Mouse (Mus musculus): ENCODE measurements around the gene Gm28048. TPM values are rescaled to one million over a fixed set of nuclear protein-coding genes. Genes with fewer than 3 reads are reported as not detected.
A peak's percentile ranks its signal among the peaks of the same experiment; 100 is the strongest.

The Gm28048 gene
- polyA plus RNA-seq, 1 experiment from 2014 or later = 3.0 TPM

DNA sequence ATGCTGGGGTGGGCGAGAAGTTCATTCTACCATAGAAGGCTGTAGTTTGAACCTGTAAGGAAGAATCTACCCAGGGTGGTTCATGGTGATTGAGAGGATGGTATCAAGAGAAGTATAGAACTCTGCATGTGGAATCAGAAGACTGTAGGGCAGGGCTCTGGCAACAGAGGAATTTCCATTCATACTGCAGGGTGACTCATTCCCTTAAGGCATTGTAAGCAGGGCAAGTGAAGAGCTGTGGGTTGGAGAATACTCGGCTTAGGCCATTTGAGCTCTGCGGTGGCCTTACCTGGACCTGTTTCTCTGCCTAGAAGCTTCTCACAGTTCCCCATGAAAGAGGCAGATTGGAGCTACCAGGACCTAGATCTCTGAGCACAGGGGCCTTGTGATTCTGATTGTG, 170.5 kb downstream of the Gm28048 start:
- Histone ChIP-seq H3K27ac (replicated peaks) (no peak overlapping the region), H3K4me1 (no peaks in the 10 kb centered on the region), H3K9me3 (replicated peaks) (no peaks in the 10 kb centered on the region), H3K4me3 (no peak overlapping the region), H3K27me3 (ENCODE audit: low read depth, poor library complexity, severe bottlenecking) (no peaks in the 10 kb centered on the region), H3K36me3 (no peaks in the 10 kb centered on the region)
- DNase-seq (ENCODE audit: low spot score) = no peak
- WGBS = 93% methylated on average over 3 of the region's 3 CpGs

DNA sequence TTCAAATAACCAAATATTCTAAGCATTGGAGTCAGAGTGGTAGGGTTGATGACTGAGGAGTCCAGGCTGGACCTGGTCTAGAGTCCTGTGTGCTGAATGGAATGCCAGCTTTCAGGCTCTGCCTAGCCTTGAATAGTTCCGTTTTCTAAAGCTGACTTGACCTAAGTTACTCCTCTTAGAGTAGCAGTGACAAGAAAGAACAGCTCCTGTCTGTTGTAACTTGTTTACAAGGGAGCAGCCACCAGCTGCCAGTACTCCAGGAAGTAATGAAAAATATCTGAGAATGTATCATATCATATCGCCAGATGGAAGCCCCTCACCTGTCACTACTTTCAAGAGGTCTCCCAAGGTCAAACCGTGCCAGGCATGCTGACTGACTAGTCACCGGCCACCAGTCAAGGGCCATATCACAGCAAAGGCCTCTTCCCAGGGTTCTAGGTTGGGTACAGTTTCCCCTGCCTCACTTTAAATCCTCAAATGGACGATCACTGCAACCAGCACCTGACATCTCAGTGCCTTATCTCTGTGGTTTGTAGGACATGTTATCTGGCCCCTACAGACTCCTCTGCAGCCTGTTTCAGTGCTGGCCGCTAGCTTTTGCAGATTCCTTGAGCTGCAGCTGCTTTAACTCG, 172.3 kb downstream of the Gm28048 start:
- 87% methylated on average over 7 of the region's 7 CpGs for WGBS
- Histone ChIP-seq H3K36me3 (no peaks in the 10 kb centered on the region), H3K4me1 (no peaks in the 10 kb centered on the region), H3K27ac (replicated peaks) (no peak overlapping the region), H3K27me3 (ENCODE audit: low read depth, poor library complexity, severe bottlenecking) (no peaks in the 10 kb centered on the region), H3K4me3 (no peak overlapping the region), H3K9me3 (replicated peaks) (no peaks in the 10 kb centered on the region)
- DNase-seq (ENCODE audit: low spot score) = no peak

DNA sequence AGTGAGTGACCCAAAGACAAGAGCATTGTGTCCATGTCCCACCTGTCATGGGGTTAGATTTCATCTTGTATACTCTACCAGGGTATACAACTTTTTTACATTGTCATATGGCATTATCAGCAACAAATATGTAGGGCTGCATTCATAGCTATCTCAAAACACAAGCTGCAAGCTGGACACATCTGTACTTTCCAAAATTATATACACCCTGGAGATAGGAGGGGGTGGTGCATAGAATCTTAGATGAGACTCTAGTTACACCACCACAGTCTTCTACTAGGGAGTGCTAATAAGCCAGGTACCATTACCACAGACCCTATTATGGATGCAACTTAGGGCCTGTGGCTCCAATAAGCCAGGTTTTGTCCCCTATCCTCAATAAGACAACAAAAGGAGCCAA, 173.8 kb downstream of the Gm28048 start:
- no peaks in the 10 kb centered on the region for H3K36me3 ChIP-seq
- no peak overlapping the region for H3K4me3 ChIP-seq
- H3K27me3 ChIP-seq (ENCODE audit: low read depth, poor library complexity, severe bottlenecking) = no peaks in the 10 kb centered on the region
- no peak for DNase-seq (ENCODE audit: low spot score)
- no peaks in the 10 kb centered on the region for H3K9me3 ChIP-seq (replicated peaks)
- no peak overlapping the region for H3K27ac ChIP-seq (replicated peaks)
- no peaks in the 10 kb centered on the region for H3K4me1 ChIP-seq

DNA sequence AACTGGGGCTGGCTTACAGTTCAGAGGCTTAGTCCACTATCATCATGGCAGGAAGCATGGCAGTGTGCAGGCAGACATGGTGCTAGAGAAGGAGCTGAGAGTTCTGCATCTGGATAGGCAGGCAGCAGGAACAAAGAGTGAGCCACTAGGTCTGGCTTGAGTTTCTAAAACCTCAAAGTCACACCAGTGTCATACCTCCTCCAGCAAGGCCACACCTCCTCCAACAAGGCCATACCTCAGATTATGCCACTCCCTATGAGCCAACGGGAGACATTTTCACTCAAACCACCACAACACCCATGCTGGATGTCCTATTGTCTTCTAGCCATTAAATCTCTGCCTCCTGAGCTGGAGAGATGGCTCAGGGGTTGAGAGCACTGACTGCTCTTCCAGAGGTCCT, 176.7 kb downstream of the Gm28048 start:
- Histone ChIP-seq H3K27me3 (ENCODE audit: low read depth, poor library complexity, severe bottlenecking) (no peaks in the 10 kb centered on the region), H3K9me3 (replicated peaks) (no peaks in the 10 kb centered on the region), H3K4me3 (no peak overlapping the region), H3K27ac (replicated peaks) (no peak overlapping the region), H3K36me3 (no peaks in the 10 kb centered on the region), H3K4me1 (0 out of 2 replicates have a peak, but pooled peaks cover under 1% of the 10 kb centered on the region)
- 73% methylated on average over 1 of the region's 1 CpGs for WGBS
- no peak for DNase-seq (ENCODE audit: low spot score)

DNA sequence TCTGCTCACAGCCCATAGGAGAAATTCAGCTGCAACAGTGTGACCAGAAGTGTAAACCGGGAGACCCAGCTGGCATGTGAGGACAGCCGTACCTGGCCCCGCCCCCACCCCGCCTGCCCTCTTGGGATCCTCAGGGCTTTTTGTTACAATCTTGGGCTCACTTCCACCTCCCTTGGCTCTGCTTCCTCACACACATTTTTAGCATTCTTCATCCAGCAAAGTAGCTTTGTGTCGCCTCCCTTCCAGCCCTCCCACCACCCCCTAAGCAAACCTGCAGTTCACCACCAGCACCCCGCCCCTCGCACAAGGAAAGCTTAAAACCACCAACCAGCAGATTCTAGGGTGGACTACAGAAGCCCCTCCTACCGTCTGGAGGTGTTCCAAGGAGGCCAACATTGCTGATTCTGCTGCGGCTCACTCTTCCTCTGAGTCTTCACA, 181.9 kb downstream of the Gm28048 start:
- DNase-seq (ENCODE audit: low spot score) = peak; percentile 16
- 29% methylated on average over 9 of the region's 9 CpGs for WGBS
- Histone ChIP-seq H3K27ac (replicated peaks) (no peak overlapping the region), H3K4me1 (peaks cover 8% of the 10 kb centered on the region; the same call in 1 of the 2 replicates), H3K9me3 (replicated peaks) (no peaks in the 10 kb centered on the region), H3K36me3 (no peaks in the 10 kb centered on the region), H3K4me3 (no peak overlapping the region), H3K27me3 (ENCODE audit: low read depth, poor library complexity, severe bottlenecking) (no peaks in the 10 kb centered on the region)

DNA sequence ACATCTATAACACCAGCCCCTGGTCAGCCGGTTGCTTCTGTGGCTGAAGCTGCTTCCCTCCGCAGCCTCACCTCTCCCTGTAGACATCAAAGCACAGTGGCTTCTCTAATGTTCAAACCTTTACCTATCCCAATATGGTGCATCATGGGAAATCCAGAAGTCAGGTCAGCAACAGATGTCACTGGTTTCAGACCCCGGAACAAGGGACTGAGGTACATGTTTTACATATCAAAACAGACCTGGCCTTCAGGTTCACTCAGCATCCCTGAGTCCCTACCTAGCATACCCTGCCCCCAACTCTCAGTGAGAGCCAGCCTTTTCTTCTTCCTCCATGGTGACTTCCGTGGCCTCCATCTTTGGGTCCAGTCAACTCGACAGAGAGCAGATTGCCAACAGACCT, 183.0 kb downstream of the Gm28048 start:
- Histone ChIP-seq H3K27ac (replicated peaks) (no peak overlapping the region), H3K4me1 (peaks cover 8% of the 10 kb centered on the region; the same call in 1 of the 2 replicates), H3K4me3 (no peak overlapping the region), H3K9me3 (replicated peaks) (no peaks in the 10 kb centered on the region), H3K36me3 (no peaks in the 10 kb centered on the region), H3K27me3 (ENCODE audit: low read depth, poor library complexity, severe bottlenecking) (no peaks in the 10 kb centered on the region)
- DNase-seq (ENCODE audit: low spot score) = no peak
- WGBS = 68% methylated on average over 5 of the region's 5 CpGs

DNA sequence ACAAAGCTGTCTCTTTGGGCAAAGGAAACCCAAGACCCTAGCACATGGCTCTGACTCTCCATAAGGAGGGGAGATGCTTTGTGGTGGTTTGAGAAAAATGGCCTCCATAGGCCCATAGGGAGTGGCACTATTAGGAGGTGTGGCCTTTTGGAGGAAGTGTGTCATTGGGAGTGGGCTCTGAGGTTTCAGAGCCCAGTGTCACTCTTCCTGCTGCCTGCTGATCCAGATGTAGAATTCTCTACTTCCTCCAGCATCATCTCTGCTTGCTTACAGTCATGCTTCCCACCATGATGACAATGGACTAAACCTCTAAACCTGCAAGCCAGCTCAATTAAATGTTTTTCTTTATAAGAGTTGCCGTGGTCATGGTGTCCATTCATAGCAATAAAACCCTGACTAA, 187.2 kb downstream of the Gm28048 start:
- WGBS = 91% methylated on average over 1 of the region's 1 CpGs
- no peak for DNase-seq (ENCODE audit: low spot score)
- 0 out of 2 replicates have a peak, but pooled peaks cover 4% of the 10 kb centered on the region for H3K4me1 ChIP-seq
- H3K27me3 ChIP-seq (ENCODE audit: low read depth, poor library complexity, severe bottlenecking) = no peaks in the 10 kb centered on the region
- no peak overlapping the region for H3K4me3 ChIP-seq
- H3K27ac ChIP-seq (replicated peaks) = no peak overlapping the region
- H3K9me3 ChIP-seq (replicated peaks) = no peaks in the 10 kb centered on the region
- no peaks in the 10 kb centered on the region for H3K36me3 ChIP-seq

DNA sequence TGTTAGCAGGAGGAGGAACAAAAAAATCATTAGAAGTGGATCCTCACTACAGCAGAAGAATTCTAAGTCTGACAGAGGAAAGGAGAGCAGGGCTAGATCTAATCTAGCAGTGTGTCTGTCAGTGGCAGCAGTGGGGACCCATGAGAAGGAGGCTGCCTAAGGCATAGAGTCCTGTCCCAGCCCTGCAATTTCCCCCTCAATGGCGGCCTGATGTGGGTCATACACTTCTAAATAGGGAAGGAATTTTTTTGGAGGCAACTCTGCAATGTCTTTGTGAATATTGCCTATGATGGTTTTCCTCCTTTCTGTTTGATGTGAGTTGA, 188.0 kb downstream of the Gm28048 start:
- Histone ChIP-seq H3K27me3 (ENCODE audit: low read depth, poor library complexity, severe bottlenecking) (no peaks in the 10 kb centered on the region), H3K9me3 (replicated peaks) (0 out of 2 replicates have a peak, but pooled peaks cover 3% of the 10 kb centered on the region), H3K4me1 (0 out of 2 replicates have a peak, but pooled peaks cover 4% of the 10 kb centered on the region), H3K36me3 (no peaks in the 10 kb centered on the region), H3K4me3 (no peak overlapping the region), H3K27ac (replicated peaks) (no peak overlapping the region)
- 96% methylated on average over 1 of the region's 1 CpGs for WGBS
- DNase-seq (ENCODE audit: low spot score) = no peak

DNA sequence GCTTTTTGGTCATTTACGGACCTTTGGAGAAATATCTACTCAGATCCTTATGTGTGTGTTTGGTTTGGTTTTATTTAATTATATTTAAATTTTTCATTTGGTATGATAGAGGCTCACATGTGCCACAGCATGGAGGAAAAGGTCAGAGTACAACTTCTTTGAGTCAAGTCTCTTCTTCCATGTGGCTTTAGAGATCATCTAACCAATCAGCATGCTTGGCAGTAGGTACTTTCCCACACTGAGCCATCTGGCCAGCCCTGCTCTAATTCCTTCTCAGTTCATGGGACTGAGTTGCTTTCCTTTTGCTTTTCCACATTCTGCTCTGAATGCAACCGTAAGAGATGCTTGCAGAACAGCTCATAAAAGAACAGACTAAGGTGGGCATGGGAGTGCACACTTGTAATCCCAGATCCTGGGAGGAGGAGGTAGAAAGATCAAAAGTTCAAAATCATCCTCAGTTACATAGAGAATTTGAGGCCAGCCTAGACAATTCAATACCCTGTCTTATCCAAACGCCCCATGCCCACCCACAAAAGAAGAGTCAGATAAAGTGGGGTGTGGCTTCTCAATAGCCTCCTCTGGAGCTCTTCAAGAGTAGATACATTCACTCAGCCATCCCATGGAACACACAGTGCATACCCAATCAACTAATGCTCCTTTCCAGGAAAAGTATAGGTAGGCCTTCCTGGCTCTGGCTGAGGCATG, 188.6 kb downstream of the Gm28048 start:
- DNase-seq (ENCODE audit: low spot score) = no peak
- H3K36me3 ChIP-seq = no peaks in the 10 kb centered on the region
- no peaks in the 10 kb centered on the region for H3K27me3 ChIP-seq (ENCODE audit: low read depth, poor library complexity, severe bottlenecking)
- no peak overlapping the region for H3K4me3 ChIP-seq
- 81% methylated on average over 3 of the region's 3 CpGs for WGBS
- H3K9me3 ChIP-seq (replicated peaks) = 0 out of 2 replicates have a peak, but pooled peaks cover 3% of the 10 kb centered on the region
- H3K27ac ChIP-seq (replicated peaks) = no peak overlapping the region
- H3K4me1 ChIP-seq = 0 out of 2 replicates have a peak, but pooled peaks cover 1% of the 10 kb centered on the region

DNA sequence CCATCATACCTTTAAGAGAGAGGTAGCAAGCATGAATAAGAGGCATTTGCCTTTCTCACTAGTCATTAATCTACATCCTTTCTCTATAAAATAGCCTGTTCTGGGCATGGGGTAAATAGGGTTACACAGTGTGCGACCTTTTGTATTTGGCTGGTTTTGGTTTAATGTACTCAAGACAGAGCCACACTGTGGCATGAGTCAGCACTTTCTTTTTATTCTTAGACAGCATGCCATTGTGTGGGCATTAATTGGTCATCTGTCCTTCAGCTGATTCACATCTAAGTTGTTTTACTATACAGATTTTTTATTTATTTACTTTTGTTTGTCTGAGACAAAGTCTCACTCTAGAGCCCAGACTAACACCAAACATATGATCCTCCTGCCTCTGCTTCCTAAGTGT, 189.7 kb downstream of the Gm28048 start:
- H3K9me3 ChIP-seq (replicated peaks) = 0 out of 2 replicates have a peak, but pooled peaks cover 3% of the 10 kb centered on the region
- no peaks in the 10 kb centered on the region for H3K36me3 ChIP-seq
- no peak overlapping the region for H3K4me3 ChIP-seq
- H3K27ac ChIP-seq (replicated peaks) = no peak overlapping the region
- H3K27me3 ChIP-seq (ENCODE audit: low read depth, poor library complexity, severe bottlenecking) = no peaks in the 10 kb centered on the region
- H3K4me1 ChIP-seq = no peaks in the 10 kb centered on the region
- WGBS = 89% methylated on average over 1 of the region's 1 CpGs
- no peak for DNase-seq (ENCODE audit: low spot score)

DNA sequence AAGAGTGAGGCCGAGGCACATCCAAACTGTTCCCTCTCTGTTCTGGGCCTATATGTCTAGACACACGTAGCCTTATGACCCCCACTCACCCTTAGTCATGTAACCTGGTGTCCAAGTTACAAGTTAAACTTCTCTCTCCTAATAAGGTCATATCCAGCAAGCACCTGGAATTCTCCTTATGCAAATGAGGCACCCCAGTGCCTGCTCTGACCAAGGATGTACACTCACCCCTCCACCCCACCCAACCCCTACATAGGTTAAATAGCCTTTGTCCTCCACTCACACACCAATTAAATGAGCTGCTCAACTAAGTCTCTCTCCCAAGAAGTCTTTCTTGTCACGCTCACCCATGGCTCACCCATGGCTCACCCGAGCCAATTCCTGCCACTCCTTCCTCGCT, 190.2 kb downstream of the Gm28048 start:
- H3K4me3 ChIP-seq = no peak overlapping the region
- H3K36me3 ChIP-seq = no peaks in the 10 kb centered on the region
- 0 out of 2 replicates have a peak, but pooled peaks cover 3% of the 10 kb centered on the region for H3K9me3 ChIP-seq (replicated peaks)
- H3K27me3 ChIP-seq (ENCODE audit: low read depth, poor library complexity, severe bottlenecking) = no peaks in the 10 kb centered on the region
- no peak for DNase-seq (ENCODE audit: low spot score)
- no peaks in the 10 kb centered on the region for H3K4me1 ChIP-seq
- WGBS = 80% methylated on average over 5 of the region's 5 CpGs
- H3K27ac ChIP-seq (replicated peaks) = no peak overlapping the region

DNA sequence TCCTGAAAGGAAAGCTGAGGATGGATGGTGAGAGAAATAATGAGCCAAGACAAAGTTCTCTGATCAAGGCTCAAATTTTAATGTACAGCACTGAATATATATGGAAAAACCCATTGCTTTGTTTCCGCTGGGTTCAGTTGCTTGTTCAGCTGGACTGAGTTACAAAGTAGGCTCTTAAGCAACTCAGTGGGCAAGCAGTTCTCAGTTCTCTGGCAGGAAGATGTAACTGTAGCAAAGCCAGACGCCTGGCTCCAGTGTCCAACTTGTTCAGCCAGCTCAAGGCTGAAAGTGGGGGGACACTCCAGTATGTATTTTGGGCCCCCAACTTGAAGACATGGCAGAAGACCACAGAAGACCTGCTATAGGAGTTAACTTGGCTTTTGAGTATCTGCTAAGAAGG, 194.1 kb downstream of the Gm28048 start:
- Histone ChIP-seq H3K36me3 (no peaks in the 10 kb centered on the region), H3K27ac (replicated peaks) (no peak overlapping the region), H3K4me3 (no peak overlapping the region), H3K4me1 (no peaks in the 10 kb centered on the region), H3K9me3 (replicated peaks) (0 out of 2 replicates have a peak, but pooled peaks cover 3% of the 10 kb centered on the region), H3K27me3 (ENCODE audit: low read depth, poor library complexity, severe bottlenecking) (no peaks in the 10 kb centered on the region)
- WGBS = 90% methylated on average over 2 of the region's 2 CpGs
- DNase-seq (ENCODE audit: low spot score) = no peak
